Mouse (Mus musculus) left cerebral cortex, postnatal 25 days (tissue): ENCODE measurements around the gene Vwce. TPM values are rescaled to one million over a fixed set of nuclear protein-coding genes. Genes with fewer than 3 reads are reported as not detected.

ENCODE experiments used
- DNase-seq, 2 experiments: peaks; one replicate each; pipeline ENCODE4 v3.0.0; 2022; ENCODE audit warnings: low spot score in 2 of 2, mixed read lengths in 1 of 2
- intact Hi-C: fragments of 180-260 bp; cut with DNase I; formaldehyde crosslinking; loops from one replicate; pipeline ENCODE4 v1.15.1; 2025
- total RNA-seq, 2 experiments: library from RNA; stranded (reverse); gene quantifications; 2 replicates each; pipeline ENCODE4 v1.2.3; 2021

Gene Vwce
- total RNA-seq = under 1 TPM; 0.18 to 0.50 TPM

- intact Hi-C loops = no loop called here
- DNase-seq = peak; percentile 25 to 38
These were observed at the start of gene Vwce for GRCm38 (mm10) chr19:10634106-10634871. Gene Vwce, plus strand, starts transcription at chr19:10634213.

GRCm38 (mm10) chr19:10585112-10585511 is 48.9 kb upstream of the Vwce start:
- intact Hi-C loops = no loop called here
- DNase-seq = no peak

- intact Hi-C loops = no loop called here
These were observed 46.8 kb upstream of the Vwce start for GRCm38 (mm10) chr19:10587231-10587630.

GRCm38 (mm10) chr19:10589127-10589857 is 44.7 kb upstream of the Vwce start:
- intact Hi-C loops = no loop called here
- DNase-seq = no peak

More at GRCm38 (mm10) chr19:10587231-10587630, 46.8 kb upstream of the Vwce start:
- no peak for DNase-seq

GRCm38 (mm10) chr19:10590301-10590700 is 43.7 kb upstream of the Vwce start:
- intact Hi-C loops = no loop called here
- DNase-seq = no peak

- no peak for DNase-seq
These were observed 42.2 kb upstream of the Vwce start for GRCm38 (mm10) chr19:10591659-10592377.

GRCm38 (mm10) chr19:10598188-10598587 is 35.8 kb upstream of the Vwce start:
- intact Hi-C loops = no loop called here
- DNase-seq = no peak

More at GRCm38 (mm10) chr19:10591659-10592377, 42.2 kb upstream of the Vwce start:
- intact Hi-C loops = no loop called here

GRCm38 (mm10) chr19:10599648-10600047 is 34.4 kb upstream of the Vwce start:
- no peak for DNase-seq
- intact Hi-C loops = no loop called here

GRCm38 (mm10) chr19:10602247-10602769 is 31.7 kb upstream of the Vwce start:
- DNase-seq = no peak
- intact Hi-C loops = no loop called here

GRCm38 (mm10) chr19:10602787-10603186 is 31.2 kb upstream of the Vwce start:
- DNase-seq = peak; percentile 86 to 91
- intact Hi-C loops = no loop called here

- intact Hi-C loops = no loop called here
- no peak for DNase-seq
These were observed 30.1 kb upstream of the Vwce start for GRCm38 (mm10) chr19:10603660-10604523.

GRCm38 (mm10) chr19:10604534-10604933 is 29.5 kb upstream of the Vwce start:
- intact Hi-C loops = no loop called here
- DNase-seq = no peak

- peak; percentile 99 for DNase-seq
- intact Hi-C loops = loop anchor here (1.0 kb wide), 2 partner anchors 28 to 50 kb away; partner anchors contain the start of genes Cyb561a3 and Tmem138
These were observed 28.6 kb upstream of the Vwce start, which contains the start of the genes Ddb1 and Tkfc for GRCm38 (mm10) chr19:10605293-10605900. Gene Ddb1, plus strand, starts transcription at chr19:10605327. Gene Tkfc, minus strand, starts transcription at chr19:10605654.

GRCm38 (mm10) chr19:10605901-10606622 is 28.0 kb upstream of the Vwce start:
- intact Hi-C loops = loop anchor here (1.0 kb wide), 2 partner anchors 29 to 51 kb away; partner anchors contain the start of genes Cyb561a3 and Tmem138
- DNase-seq = no peak

- peak in 1 of 2 experiments; percentile 21 for DNase-seq
- intact Hi-C loops = no loop called here
These were observed 25.3 kb upstream of the Vwce start for GRCm38 (mm10) chr19:10608573-10609240.

GRCm38 (mm10) chr19:10634872-10635318 is 882 bp downstream of the Vwce start:
- intact Hi-C loops = no loop called here
- peak; percentile 65 to 76 for DNase-seq

GRCm38 (mm10) chr19:10637840-10638239 is 3.8 kb downstream of the Vwce start:
- no peak for DNase-seq
- intact Hi-C loops = no loop called here
